Mouse (Mus musculus): ENCODE data around the gene C3. TPM values are rescaled to one million over a fixed set of nuclear protein-coding genes. Genes with fewer than 3 reads are reported as not detected.

C3 gene
- polyA plus RNA-seq, 1 experiment from 2014 or later = 2.2 TPM

DNA sequence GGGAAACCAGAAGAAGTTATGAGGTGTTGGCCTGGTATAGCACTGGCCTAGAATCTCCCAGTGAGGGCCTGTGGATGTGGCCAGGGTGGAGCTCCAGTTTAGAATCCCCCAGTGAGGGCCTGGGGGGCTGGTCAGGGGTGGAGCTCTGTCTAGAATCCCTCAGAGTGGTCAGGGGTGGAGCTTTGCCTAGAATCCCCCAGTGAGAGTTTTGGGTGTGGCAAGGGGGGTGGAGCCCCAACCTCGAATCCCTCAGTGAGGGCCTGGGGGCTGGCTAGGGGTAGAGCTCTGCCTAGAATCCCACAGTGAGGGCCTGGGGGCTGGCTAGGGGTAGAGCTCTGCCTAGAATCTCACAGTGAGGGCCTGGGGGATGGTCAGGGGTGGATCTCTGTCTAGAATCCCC is 33.9 kb upstream of the C3 start:
- ATAC-seq (replicated peaks) = no peak
- no peak overlapping the region for H3K9ac ChIP-seq
- no peak overlapping the region for H3K27ac ChIP-seq
- 38% methylated on average over 1 of the region's 1 CpGs for WGBS
- no peak overlapping the region for H3K4me2 ChIP-seq
- no peak overlapping the region for H3K4me3 ChIP-seq
- H3K9me3 ChIP-seq = no peaks in the 10 kb centered on the region
- no peaks in the 10 kb centered on the region for H3K27me3 ChIP-seq (replicated peaks)
- no peaks in the 10 kb centered on the region for H3K36me3 ChIP-seq (replicated peaks)
- H3K4me1 ChIP-seq = no peaks in the 10 kb centered on the region

DNA sequence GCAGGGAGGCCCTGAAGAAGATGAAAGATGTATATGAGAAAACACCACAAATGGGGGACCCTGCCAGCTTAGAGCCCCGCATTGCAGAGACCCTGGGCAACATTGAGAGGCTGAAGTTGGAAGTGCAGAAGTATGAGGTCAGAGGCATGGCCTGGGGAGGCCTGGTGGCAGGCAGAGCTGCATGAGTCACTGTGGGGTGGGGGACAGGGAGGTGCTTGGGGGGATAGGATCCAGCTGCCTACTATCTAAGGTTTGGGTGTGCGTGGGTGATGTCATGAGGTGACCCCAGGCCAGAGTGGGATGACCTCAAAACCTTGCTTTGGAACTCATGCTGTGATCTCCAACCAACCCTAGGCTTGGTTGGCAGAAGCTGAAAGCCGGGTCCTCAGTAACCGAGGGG is 33.4 kb upstream of the C3 start:
- Histone ChIP-seq H3K36me3 (replicated peaks) (no peaks in the 10 kb centered on the region), H3K9me3 (no peaks in the 10 kb centered on the region), H3K27me3 (replicated peaks) (no peaks in the 10 kb centered on the region), H3K4me3 (no peak overlapping the region), H3K27ac (no peak overlapping the region), H3K9ac (no peak overlapping the region), H3K4me1 (no peaks in the 10 kb centered on the region), H3K4me2 (no peak overlapping the region)
- WGBS = 95% methylated on average over 4 of the region's 4 CpGs
- no peak for ATAC-seq (replicated peaks)

DNA sequence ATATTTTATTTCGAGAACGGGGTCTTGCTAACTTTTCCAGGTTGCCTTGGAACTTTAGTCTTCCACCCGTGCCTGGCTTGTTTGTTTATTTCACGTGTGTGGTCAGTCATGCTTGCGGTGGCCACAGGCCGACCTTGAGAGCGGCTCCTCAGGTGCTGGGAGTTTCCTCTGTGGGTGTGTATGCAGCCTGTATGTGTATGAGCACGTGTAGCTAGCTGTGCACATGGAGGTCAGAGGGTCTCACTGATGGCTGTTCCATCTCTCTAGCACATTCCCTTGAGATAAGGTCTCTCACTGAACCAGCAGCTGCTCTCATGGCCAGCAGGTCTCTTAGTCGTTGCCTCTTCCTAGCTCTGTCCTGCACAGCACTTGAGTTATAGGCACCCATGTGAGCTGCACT is 32.4 kb upstream of the C3 start:
- no peak for ATAC-seq (replicated peaks)
- Histone ChIP-seq H3K4me2 (no peak overlapping the region), H3K4me1 (no peaks in the 10 kb centered on the region), H3K27ac (no peak overlapping the region), H3K9me3 (no peaks in the 10 kb centered on the region), H3K27me3 (replicated peaks) (no peaks in the 10 kb centered on the region), H3K36me3 (replicated peaks) (no peaks in the 10 kb centered on the region), H3K4me3 (no peak overlapping the region), H3K9ac (no peak overlapping the region)
- 93% methylated on average over 9 of the region's 9 CpGs for WGBS

DNA sequence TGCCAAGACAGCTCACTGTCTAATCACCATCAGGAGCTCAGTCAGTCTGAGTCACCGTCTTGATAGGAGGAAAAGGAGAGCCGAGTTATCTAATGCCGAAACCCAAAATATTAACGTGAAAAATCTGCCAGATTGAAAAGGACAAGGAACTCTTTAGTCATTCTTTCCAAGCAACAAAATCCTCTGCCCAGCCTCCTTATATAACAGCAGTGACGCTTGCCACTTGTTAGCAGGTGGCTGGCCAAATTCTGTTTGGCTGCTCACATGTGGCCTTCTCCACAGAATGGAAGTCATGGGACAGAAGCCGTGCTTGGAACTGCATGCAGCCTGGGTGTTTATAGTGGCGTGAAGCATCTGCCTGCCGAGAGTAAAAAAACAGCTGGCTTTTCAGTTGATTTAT is 31.8 kb upstream of the C3 start:
- H3K4me1 ChIP-seq = no peaks in the 10 kb centered on the region
- H3K9me3 ChIP-seq = no peaks in the 10 kb centered on the region
- no peaks in the 10 kb centered on the region for H3K36me3 ChIP-seq (replicated peaks)
- H3K9ac ChIP-seq = no peak overlapping the region
- no peak overlapping the region for H3K4me2 ChIP-seq
- no peak overlapping the region for H3K27ac ChIP-seq
- ATAC-seq (replicated peaks) = no peak
- H3K4me3 ChIP-seq = no peak overlapping the region
- WGBS = 92% methylated on average over 8 of the region's 8 CpGs
- no peaks in the 10 kb centered on the region for H3K27me3 ChIP-seq (replicated peaks)

DNA sequence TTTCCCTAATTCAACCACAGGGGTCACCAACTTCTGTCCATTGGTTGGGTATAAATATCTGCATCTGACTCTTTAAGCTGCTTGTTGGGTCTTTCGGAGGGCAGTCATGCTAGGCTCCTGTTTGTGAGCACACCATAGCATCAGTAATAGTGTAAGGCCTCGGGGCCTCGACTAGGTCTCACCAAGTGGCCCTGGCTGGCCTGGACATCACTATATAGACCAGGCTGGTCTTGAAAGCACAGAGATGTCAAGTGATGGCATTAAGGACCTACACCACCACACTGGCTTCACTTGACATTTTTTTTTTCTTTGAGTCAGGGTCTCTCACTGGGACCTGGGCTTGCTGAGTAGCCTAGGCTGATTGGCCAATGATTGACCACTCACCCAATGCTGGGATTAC is 30.3 kb upstream of the C3 start:
- H3K4me3 ChIP-seq = no peak overlapping the region
- H3K4me1 ChIP-seq = no peaks in the 10 kb centered on the region
- H3K9me3 ChIP-seq = no peaks in the 10 kb centered on the region
- H3K36me3 ChIP-seq (replicated peaks) = no peaks in the 10 kb centered on the region
- no peak overlapping the region for H3K4me2 ChIP-seq
- H3K27ac ChIP-seq = no peak overlapping the region
- 98% methylated on average over 3 of the region's 3 CpGs for WGBS
- H3K9ac ChIP-seq = no peak overlapping the region
- no peak for ATAC-seq (replicated peaks)
- H3K27me3 ChIP-seq (replicated peaks) = no peaks in the 10 kb centered on the region

DNA sequence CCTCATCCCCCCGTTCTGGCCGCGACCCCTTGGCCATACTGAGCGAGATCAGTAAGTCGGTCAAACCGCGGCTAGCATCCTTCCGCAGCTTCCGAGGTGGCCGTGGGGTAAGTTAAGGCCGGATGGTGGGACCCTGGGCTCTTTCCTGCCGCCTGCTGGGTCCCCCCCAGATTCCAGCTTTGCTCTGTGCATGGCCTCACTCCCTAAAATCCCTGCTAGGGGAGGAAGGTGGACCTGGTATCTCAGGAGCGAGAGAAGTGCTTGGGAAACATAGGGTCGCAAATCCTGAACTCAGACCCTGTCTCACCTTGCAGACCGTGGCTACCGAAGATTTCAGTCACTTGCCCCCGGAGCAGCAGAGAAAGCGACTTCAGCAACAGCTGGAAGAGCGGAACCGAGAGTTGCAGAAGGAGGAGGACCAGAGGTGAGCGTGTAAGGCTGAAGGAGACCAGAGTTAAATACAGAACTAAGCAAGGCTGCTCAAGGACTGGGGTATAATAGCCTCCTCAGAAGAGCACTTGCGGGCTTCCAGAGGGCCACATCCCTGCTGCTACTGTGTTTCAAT is 29.1 kb upstream of the C3 start:
- Histone ChIP-seq H3K4me3 (no peak overlapping the region), H3K9ac (no peak overlapping the region), H3K27me3 (replicated peaks) (no peaks in the 10 kb centered on the region), H3K36me3 (replicated peaks) (no peaks in the 10 kb centered on the region), H3K4me1 (no peaks in the 10 kb centered on the region), H3K27ac (no peak overlapping the region), H3K4me2 (no peak overlapping the region), H3K9me3 (no peaks in the 10 kb centered on the region)
- WGBS = 96% methylated on average over 22 of the region's 22 CpGs
- no peak for ATAC-seq (replicated peaks)

DNA sequence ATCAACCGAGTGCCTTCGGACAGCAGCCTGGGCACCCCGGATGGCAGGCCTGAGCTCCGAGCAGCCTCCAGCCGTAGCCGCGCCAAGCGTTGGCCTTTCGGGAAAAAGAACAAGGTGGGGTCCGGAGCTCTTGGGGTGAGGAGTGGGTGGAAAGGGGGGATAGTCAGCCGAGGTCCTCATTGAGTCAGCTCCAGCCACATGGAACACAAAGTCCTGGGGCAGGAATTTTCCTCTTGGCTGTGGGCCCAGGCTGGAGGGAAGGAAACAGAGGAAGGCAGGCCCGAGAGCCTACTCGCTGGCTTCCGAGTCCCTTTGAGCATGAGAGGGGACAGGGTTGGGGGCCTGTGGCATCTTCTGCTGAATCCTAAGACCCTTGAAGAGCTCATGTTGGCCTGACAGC is 27.4 kb upstream of the C3 start:
- no peak for ATAC-seq (replicated peaks)
- WGBS = 94% methylated on average over 14 of the region's 14 CpGs
- no peaks in the 10 kb centered on the region for H3K9me3 ChIP-seq
- no peaks in the 10 kb centered on the region for H3K36me3 ChIP-seq (replicated peaks)
- H3K9ac ChIP-seq = no peak overlapping the region
- peaks cover 5% of the 10 kb centered on the region for H3K4me1 ChIP-seq
- H3K4me3 ChIP-seq = no peak overlapping the region
- H3K27ac ChIP-seq = no peak overlapping the region
- no peak overlapping the region for H3K4me2 ChIP-seq
- H3K27me3 ChIP-seq (replicated peaks) = no peaks in the 10 kb centered on the region

DNA sequence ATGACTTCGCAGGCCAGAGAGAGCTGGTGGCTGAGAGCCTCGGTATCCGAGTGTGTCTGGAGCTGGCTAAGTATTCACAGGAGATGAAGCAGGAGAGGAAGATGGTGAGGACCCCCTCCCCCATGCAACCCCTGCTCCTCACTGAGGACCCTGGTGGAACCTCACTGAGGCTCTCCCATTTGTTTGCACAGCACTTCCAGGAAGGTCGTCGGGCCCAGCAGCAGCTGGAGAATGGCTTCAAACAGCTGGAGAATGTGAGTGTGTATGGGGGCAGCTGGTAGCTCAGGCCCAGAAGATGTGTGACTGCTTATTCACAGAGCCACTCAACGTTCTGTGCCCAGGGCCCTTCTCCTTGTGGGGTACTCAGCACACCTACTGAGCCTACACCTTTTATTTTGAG is 25.4 kb upstream of the C3 start:
- H3K9me3 ChIP-seq = no peaks in the 10 kb centered on the region
- no peak overlapping the region for H3K9ac ChIP-seq
- peaks cover 26% of the 10 kb centered on the region for H3K4me1 ChIP-seq
- no peak overlapping the region for H3K4me2 ChIP-seq
- no peak overlapping the region for H3K4me3 ChIP-seq
- H3K36me3 ChIP-seq (replicated peaks) = no peaks in the 10 kb centered on the region
- 79% methylated on average over 6 of the region's 6 CpGs for WGBS
- H3K27me3 ChIP-seq (replicated peaks) = 0 out of 2 replicates have a peak, but pooled peaks cover 4% of the 10 kb centered on the region
- H3K27ac ChIP-seq = no peak overlapping the region
- ATAC-seq (replicated peaks) = no peak

DNA sequence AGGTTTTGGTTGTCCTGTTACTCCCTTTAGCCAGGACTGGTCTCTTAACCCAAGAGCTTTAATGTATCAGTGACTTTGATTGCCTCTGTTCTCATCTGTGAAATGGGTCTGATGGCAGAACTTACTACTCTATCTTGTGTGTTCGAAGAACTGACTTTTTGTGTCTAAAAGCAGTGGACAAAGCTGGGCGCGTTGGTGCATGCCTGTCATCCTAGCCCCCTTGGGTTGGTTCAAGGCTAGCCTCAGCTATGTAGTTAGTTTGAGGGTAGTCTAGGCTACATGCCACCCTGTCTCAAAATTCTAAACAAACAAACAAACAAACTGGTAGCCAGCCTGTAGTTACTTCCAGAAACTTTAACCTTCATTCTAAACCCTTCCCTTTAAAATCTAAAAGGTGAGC is 23.5 kb upstream of the C3 start:
- 90% methylated on average over 3 of the region's 3 CpGs for WGBS
- Histone ChIP-seq H3K9ac (no peak overlapping the region), H3K9me3 (no peaks in the 10 kb centered on the region), H3K4me3 (no peak overlapping the region), H3K4me2 (no peak overlapping the region), H3K27me3 (replicated peaks) (0 out of 2 replicates have a peak, but pooled peaks cover 4% of the 10 kb centered on the region), H3K4me1 (peaks cover 32% of the 10 kb centered on the region), H3K27ac (no peak overlapping the region), H3K36me3 (replicated peaks) (no peaks in the 10 kb centered on the region)
- ATAC-seq (replicated peaks) = no peak

DNA sequence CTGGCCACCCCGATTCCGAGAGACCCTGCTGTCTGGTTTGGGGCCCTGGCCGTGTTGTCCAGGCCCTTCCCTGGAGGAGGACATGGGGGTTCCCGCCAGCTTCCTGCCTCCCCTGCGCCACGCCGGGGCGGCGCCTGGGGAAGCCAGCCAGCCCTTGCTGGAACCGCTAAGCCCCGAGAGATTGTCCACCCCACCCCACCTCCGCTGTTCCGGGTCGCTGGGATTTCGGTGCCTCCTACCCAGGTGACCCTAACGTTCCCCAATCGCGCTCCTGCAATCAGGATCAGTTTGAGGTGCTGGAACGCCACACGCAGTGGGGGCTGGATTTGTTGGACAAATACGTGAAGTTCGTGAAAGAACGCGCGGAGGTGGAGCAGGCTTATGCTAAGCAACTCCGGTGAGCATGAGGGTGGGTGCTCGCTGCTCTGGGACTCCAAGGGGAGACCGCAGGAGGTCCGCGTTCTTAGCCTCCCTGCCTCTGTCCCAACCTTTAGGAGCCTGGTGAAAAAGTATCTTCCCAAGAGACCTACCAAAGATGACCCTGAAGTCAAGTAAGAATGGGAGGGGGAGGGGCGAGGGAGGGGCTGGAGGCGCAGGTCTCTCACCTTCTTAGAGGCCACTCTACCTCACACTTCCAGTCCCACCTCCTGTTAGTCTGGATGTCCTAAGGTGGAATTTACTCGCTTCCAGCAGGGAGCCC is 22.7 kb upstream of the C3 start:
- Histone ChIP-seq H3K9me3 (no peaks in the 10 kb centered on the region), H3K4me2 (peak overlapping the region; percentile 94), H3K27me3 (replicated peaks) (0 out of 2 replicates have a peak, but pooled peaks cover 4% of the 10 kb centered on the region), H3K9ac (peak overlapping the region; percentile 42), H3K27ac (no peak overlapping the region), H3K4me1 (peaks cover 33% of the 10 kb centered on the region), H3K36me3 (replicated peaks) (no peaks in the 10 kb centered on the region), H3K4me3 (peak overlapping the region; percentile 55)
- WGBS = 3% methylated on average over 33 of the region's 33 CpGs
- no peak for ATAC-seq (replicated peaks)

DNA sequence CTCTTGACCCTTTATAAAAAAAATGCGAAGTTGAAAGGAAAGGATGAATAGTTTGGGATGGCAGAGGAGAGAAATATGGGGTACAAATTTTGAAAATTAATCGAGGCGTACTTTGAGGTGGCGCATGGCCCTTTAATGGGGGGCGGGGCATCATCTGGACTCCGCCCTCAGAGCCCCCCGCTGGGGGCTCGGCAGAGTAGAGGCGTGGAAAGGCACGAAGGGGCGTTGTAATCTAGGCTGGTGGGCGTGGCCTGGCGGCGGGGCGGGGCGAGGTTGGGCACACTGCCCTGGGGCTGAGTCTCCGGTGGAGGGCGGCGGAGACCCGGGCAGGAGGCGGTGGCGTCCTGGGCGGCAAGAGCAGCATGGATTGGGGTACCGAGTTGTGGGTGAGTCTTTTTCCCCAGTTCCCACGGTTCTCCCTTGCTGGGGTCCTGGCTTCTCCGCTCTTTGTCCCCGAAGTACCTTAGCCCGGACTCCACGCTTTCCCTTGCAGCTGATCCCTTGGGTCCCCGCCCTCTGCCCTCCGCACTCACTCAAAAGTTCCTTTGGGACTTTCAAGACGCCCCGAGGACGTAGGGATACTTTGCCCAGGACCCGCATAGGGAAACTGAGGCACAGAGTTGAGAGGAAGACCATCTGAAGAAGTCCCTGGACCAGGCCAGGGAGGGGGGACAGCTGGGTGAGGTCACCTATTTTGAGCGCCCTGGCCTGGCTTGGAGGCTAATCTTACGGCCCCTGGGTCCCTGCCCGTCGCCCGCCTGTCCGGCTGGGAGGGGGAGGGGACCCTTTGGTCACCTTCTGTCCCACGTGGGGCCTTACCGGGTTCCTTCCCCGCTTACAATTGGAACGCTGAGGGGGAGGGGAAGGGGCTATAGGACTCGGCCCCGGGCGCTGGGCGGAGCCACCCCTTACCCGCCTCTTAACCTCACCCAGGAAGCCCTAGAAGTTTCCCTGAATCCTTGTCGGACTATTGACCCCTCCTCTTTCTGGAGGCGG is 21.5 kb upstream of the C3 start, which contains the start of gene Trip10:
Gene Trip10 (plus strand): TSS at position 270 of the 996 bp plus-strand sequence.
- Histone ChIP-seq H3K36me3 (replicated peaks) (no peaks in the 10 kb centered on the region), H3K9me3 (no peaks in the 10 kb centered on the region)

DNA sequence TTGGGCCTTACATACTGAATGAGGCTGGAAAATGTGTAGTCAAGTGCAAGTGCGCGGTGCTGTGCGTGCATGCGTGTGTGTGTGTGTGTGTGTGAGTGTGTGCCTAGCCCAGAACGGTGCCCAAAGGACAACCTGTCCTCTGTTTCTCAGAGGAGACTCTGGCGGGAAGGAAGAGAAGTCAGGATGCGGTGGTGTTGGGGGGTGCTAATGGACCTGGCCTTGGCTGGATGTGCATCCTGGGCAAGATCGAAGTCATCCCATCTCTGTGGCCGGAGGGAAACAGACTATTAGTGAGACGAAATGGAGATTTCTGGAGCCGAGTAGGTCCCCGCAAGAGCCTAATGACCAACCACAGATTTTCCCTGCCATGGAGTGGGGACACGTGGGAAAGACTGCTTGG is 20.8 kb upstream of the C3 start:
- 0 out of 2 replicates have a peak, but pooled peaks cover 3% of the 10 kb centered on the region for H3K36me3 ChIP-seq (replicated peaks)
- peak overlapping the region; percentile 84 for H3K27ac ChIP-seq
- H3K9me3 ChIP-seq = no peaks in the 10 kb centered on the region
- H3K4me1 ChIP-seq = peaks cover 33% of the 10 kb centered on the region
- 5% methylated on average over 13 of the region's 13 CpGs for WGBS
- H3K9ac ChIP-seq = peak overlapping the region; percentile 42
- peak overlapping the region; percentile 94 for H3K4me2 ChIP-seq
- ATAC-seq (replicated peaks) = no peak
- H3K4me3 ChIP-seq = peak overlapping the region; percentile 55
- H3K27me3 ChIP-seq (replicated peaks) = 0 out of 2 replicates have a peak, but pooled peaks cover 4% of the 10 kb centered on the region

More for the DNA sequence above, 21.5 kb upstream of the C3 start, which contains the start of gene Trip10:
- peaks cover 33% of the 10 kb centered on the region for H3K4me1 ChIP-seq
- peak within 1 kb of the TSS; percentile 55 for H3K4me3 ChIP-seq
- under 1% methylated on average over 46 of the region's 52 CpGs for WGBS
- H3K4me2 ChIP-seq = peak within 1 kb of the TSS; percentile 94
- no peak for ATAC-seq (replicated peaks)
- 0 out of 2 replicates have a peak, but pooled peaks cover 4% of the 10 kb centered on the region for H3K27me3 ChIP-seq (replicated peaks)
- H3K9ac ChIP-seq = peak within 1 kb of the TSS; percentile 42
- H3K27ac ChIP-seq = peak within 1 kb of the TSS; percentile 84

Measured in midbrain, embryonic 15.5 days (tissue).